Mouse (Mus musculus): ENCODE results near the gene Mms19. TPM values are rescaled to one million over a fixed set of nuclear protein-coding genes. Genes with fewer than 3 reads are reported as not detected.

Gene Mms19
- polyA plus RNA-seq, 1 experiment from 2014 or later, result 28.3 TPM

GRCm38 (mm10) chr19:42016840-42017239 lies 35.9 kb upstream of the Mms19 start:
- no peak for ATAC-seq (ENCODE audit: insufficient number of reproducible peaks, insufficient read depth, low FRiP score, low read depth)
- Histone ChIP-seq H3K27me3 (ENCODE audit: control insufficient read depth, insufficient read depth, low read length) (no peaks in the 10 kb centered on the region), H3K9me3 (ENCODE audit: control insufficient read depth, low read length) (no peaks in the 10 kb centered on the region), H3K4me2 (ENCODE audit: low read length) (no peak overlapping the region), H3K27ac (replicated peaks in 1 of 2; ENCODE audit: control insufficient read depth in 1 of 2, insufficient read depth in 1 of 2, low read depth in 2 of 2, low read length in 2 of 2) (peak overlapping the region; percentile 82 to 88), H3K4me1 (ENCODE audit: control insufficient read depth in 2 of 2, insufficient read depth in 2 of 2, low read length in 2 of 2) (peaks cover 25 to 28% of the 10 kb centered on the region in 2 experiments), H3K4me3 (ENCODE audit: control insufficient read depth in 1 of 2, insufficient read depth in 1 of 2, low read depth in 1 of 2, low read length in 2 of 2) (no peak overlapping the region), H3K36me3 (ENCODE audit: control insufficient read depth, insufficient read depth, low read length) (no peaks in the 10 kb centered on the region), H3K9ac (ENCODE audit: low read length) (no peak overlapping the region)
- WGBS, result 68% methylated on average over 5 of the region's 5 CpGs

- Histone ChIP-seq H3K9me3 (ENCODE audit: control insufficient read depth, low read length) (no peaks in the 10 kb centered on the region), H3K27ac (replicated peaks in 1 of 2; ENCODE audit: control insufficient read depth in 1 of 2, insufficient read depth in 1 of 2, low read depth in 2 of 2, low read length in 2 of 2) (peak overlapping the region; percentile 8 to 88; a peak in 2 of 4 replicates), H3K4me1 (ENCODE audit: control insufficient read depth in 2 of 2, insufficient read depth in 2 of 2, low read length in 2 of 2) (peaks cover 22% of the 10 kb centered on the region in 2 experiments), H3K9ac (ENCODE audit: low read length) (peak overlapping the region; percentile 32; the same call in 1 of the 2 replicates), H3K4me3 (ENCODE audit: control insufficient read depth in 1 of 2, insufficient read depth in 1 of 2, low read depth in 1 of 2, low read length in 2 of 2) (no peak overlapping the region), H3K27me3 (ENCODE audit: control insufficient read depth, insufficient read depth, low read length) (no peaks in the 10 kb centered on the region), H3K36me3 (ENCODE audit: control insufficient read depth, insufficient read depth, low read length) (no peaks in the 10 kb centered on the region), H3K4me2 (ENCODE audit: low read length) (no peak overlapping the region)
- 76% methylated on average over 4 of the region's 4 CpGs for WGBS
- ATAC-seq (ENCODE audit: insufficient number of reproducible peaks, insufficient read depth, low FRiP score, low read depth), result no peak
These were observed 35.3 kb upstream of the Mms19 start for GRCm38 (mm10) chr19:42016251-42016650.

GRCm38 (mm10) chr19:42015001-42015400 lies 34.0 kb upstream of the Mms19 start:
- peaks cover 20 to 22% of the 10 kb centered on the region in 2 experiments for H3K4me1 ChIP-seq (ENCODE audit: control insufficient read depth in 2 of 2, insufficient read depth in 2 of 2, low read length in 2 of 2)

GRCm38 (mm10) chr19:42014231-42014825 lies 33.4 kb upstream of the Mms19 start:
- ATAC-seq (ENCODE audit: insufficient number of reproducible peaks, insufficient read depth, low FRiP score, low read depth), result no peak
- no peaks in the 10 kb centered on the region for H3K9me3 ChIP-seq (ENCODE audit: control insufficient read depth, low read length)
- H3K27me3 ChIP-seq (ENCODE audit: control insufficient read depth, insufficient read depth, low read length), result no peaks in the 10 kb centered on the region
- no peaks in the 10 kb centered on the region for H3K36me3 ChIP-seq (ENCODE audit: control insufficient read depth, insufficient read depth, low read length)
- WGBS, result 89% methylated on average over 3 of the region's 3 CpGs
- H3K4me2 ChIP-seq (ENCODE audit: low read length), result no peak overlapping the region
- H3K4me3 ChIP-seq (ENCODE audit: control insufficient read depth in 1 of 2, insufficient read depth in 1 of 2, low read depth in 1 of 2, low read length in 2 of 2), result no peak overlapping the region
- no peak overlapping the region for H3K9ac ChIP-seq (ENCODE audit: low read length)
- no peak overlapping the region for H3K27ac ChIP-seq (replicated peaks in 1 of 2; ENCODE audit: control insufficient read depth in 1 of 2, insufficient read depth in 1 of 2, low read depth in 2 of 2, low read length in 2 of 2)
- H3K4me1 ChIP-seq (ENCODE audit: control insufficient read depth in 2 of 2, insufficient read depth in 2 of 2, low read length in 2 of 2), result peaks cover 20 to 22% of the 10 kb centered on the region in 2 experiments

More at GRCm38 (mm10) chr19:42015001-42015400, 34.0 kb upstream of the Mms19 start:
- Histone ChIP-seq H3K9me3 (ENCODE audit: control insufficient read depth, low read length) (no peaks in the 10 kb centered on the region), H3K9ac (ENCODE audit: low read length) (no peak overlapping the region), H3K27me3 (ENCODE audit: control insufficient read depth, insufficient read depth, low read length) (no peaks in the 10 kb centered on the region), H3K36me3 (ENCODE audit: control insufficient read depth, insufficient read depth, low read length) (no peaks in the 10 kb centered on the region), H3K4me3 (ENCODE audit: control insufficient read depth in 1 of 2, insufficient read depth in 1 of 2, low read depth in 1 of 2, low read length in 2 of 2) (no peak overlapping the region), H3K4me2 (ENCODE audit: low read length) (no peak overlapping the region), H3K27ac (replicated peaks in 1 of 2; ENCODE audit: control insufficient read depth in 1 of 2, insufficient read depth in 1 of 2, low read depth in 2 of 2, low read length in 2 of 2) (no peak overlapping the region)
- no peak for ATAC-seq (ENCODE audit: insufficient number of reproducible peaks, insufficient read depth, low FRiP score, low read depth)
- 78% methylated on average over 6 of the region's 6 CpGs for WGBS

GRCm38 (mm10) chr19:42011123-42011522 lies 30.2 kb upstream of the Mms19 start:
- Histone ChIP-seq H3K4me1 (ENCODE audit: control insufficient read depth in 2 of 2, insufficient read depth in 2 of 2, low read length in 2 of 2) (peaks cover 18 to 22% of the 10 kb centered on the region in 2 experiments), H3K27ac (replicated peaks in 1 of 2; ENCODE audit: control insufficient read depth in 1 of 2, insufficient read depth in 1 of 2, low read depth in 2 of 2, low read length in 2 of 2) (no peak overlapping the region), H3K4me3 (ENCODE audit: control insufficient read depth in 1 of 2, insufficient read depth in 1 of 2, low read depth in 1 of 2, low read length in 2 of 2) (no peak overlapping the region), H3K36me3 (ENCODE audit: control insufficient read depth, insufficient read depth, low read length) (no peaks in the 10 kb centered on the region), H3K4me2 (ENCODE audit: low read length) (no peak overlapping the region), H3K9me3 (ENCODE audit: control insufficient read depth, low read length) (no peaks in the 10 kb centered on the region), H3K9ac (ENCODE audit: low read length) (no peak overlapping the region), H3K27me3 (ENCODE audit: control insufficient read depth, insufficient read depth, low read length) (no peaks in the 10 kb centered on the region)
- 82% methylated on average over 7 of the region's 7 CpGs for WGBS
- ATAC-seq (ENCODE audit: insufficient number of reproducible peaks, insufficient read depth, low FRiP score, low read depth), result no peak

GRCm38 (mm10) chr19:42010436-42010835 lies 29.5 kb upstream of the Mms19 start:
- Histone ChIP-seq H3K27me3 (ENCODE audit: control insufficient read depth, insufficient read depth, low read length) (no peaks in the 10 kb centered on the region), H3K4me2 (ENCODE audit: low read length) (no peak overlapping the region), H3K4me3 (ENCODE audit: control insufficient read depth in 1 of 2, insufficient read depth in 1 of 2, low read depth in 1 of 2, low read length in 2 of 2) (no peak overlapping the region), H3K4me1 (ENCODE audit: control insufficient read depth in 2 of 2, insufficient read depth in 2 of 2, low read length in 2 of 2) (peaks cover 22 to 28% of the 10 kb centered on the region in 2 experiments), H3K9me3 (ENCODE audit: control insufficient read depth, low read length) (no peaks in the 10 kb centered on the region), H3K9ac (ENCODE audit: low read length) (no peak overlapping the region), H3K36me3 (ENCODE audit: control insufficient read depth, insufficient read depth, low read length) (no peaks in the 10 kb centered on the region), H3K27ac (replicated peaks in 1 of 2; ENCODE audit: control insufficient read depth in 1 of 2, insufficient read depth in 1 of 2, low read depth in 2 of 2, low read length in 2 of 2) (no peak overlapping the region)
- no peak for ATAC-seq (ENCODE audit: insufficient number of reproducible peaks, insufficient read depth, low FRiP score, low read depth)
- WGBS, result 75% methylated on average over 4 of the region's 4 CpGs

- Histone ChIP-seq H3K9me3 (ENCODE audit: control insufficient read depth, low read length) (no peaks in the 10 kb centered on the region), H3K4me2 (ENCODE audit: low read length) (no peak overlapping the region), H3K4me1 (ENCODE audit: control insufficient read depth in 2 of 2, insufficient read depth in 2 of 2, low read length in 2 of 2) (peaks cover 29 to 42% of the 10 kb centered on the region in 2 experiments), H3K36me3 (ENCODE audit: control insufficient read depth, insufficient read depth, low read length) (no peaks in the 10 kb centered on the region), H3K27ac (replicated peaks in 1 of 2; ENCODE audit: control insufficient read depth in 1 of 2, insufficient read depth in 1 of 2, low read depth in 2 of 2, low read length in 2 of 2) (peak overlapping the region; percentile 56 to 64), H3K9ac (ENCODE audit: low read length) (no peak overlapping the region), H3K27me3 (ENCODE audit: control insufficient read depth, insufficient read depth, low read length) (no peaks in the 10 kb centered on the region), H3K4me3 (ENCODE audit: control insufficient read depth in 1 of 2, insufficient read depth in 1 of 2, low read depth in 1 of 2, low read length in 2 of 2) (no peak overlapping the region)
- ATAC-seq (ENCODE audit: insufficient number of reproducible peaks, insufficient read depth, low FRiP score, low read depth), result no peak
- 65% methylated on average over 7 of the region's 7 CpGs for WGBS
These were observed 28.1 kb upstream of the Mms19 start for GRCm38 (mm10) chr19:42009067-42009466.

GRCm38 (mm10) chr19:42008586-42008985 lies 27.6 kb upstream of the Mms19 start:
- Histone ChIP-seq H3K4me1 (ENCODE audit: control insufficient read depth in 2 of 2, insufficient read depth in 2 of 2, low read length in 2 of 2) (peaks cover 29 to 42% of the 10 kb centered on the region in 2 experiments), H3K9me3 (ENCODE audit: control insufficient read depth, low read length) (no peaks in the 10 kb centered on the region), H3K27me3 (ENCODE audit: control insufficient read depth, insufficient read depth, low read length) (no peaks in the 10 kb centered on the region), H3K36me3 (ENCODE audit: control insufficient read depth, insufficient read depth, low read length) (no peaks in the 10 kb centered on the region), H3K27ac (replicated peaks in 1 of 2; ENCODE audit: control insufficient read depth in 1 of 2, insufficient read depth in 1 of 2, low read depth in 2 of 2, low read length in 2 of 2) (peak overlapping the region; percentile 56 to 64), H3K9ac (ENCODE audit: low read length) (no peak overlapping the region), H3K4me2 (ENCODE audit: low read length) (no peak overlapping the region), H3K4me3 (ENCODE audit: control insufficient read depth in 1 of 2, insufficient read depth in 1 of 2, low read depth in 1 of 2, low read length in 2 of 2) (no peak overlapping the region)
- WGBS, result 47% methylated on average over 3 of the region's 3 CpGs
- ATAC-seq (ENCODE audit: insufficient number of reproducible peaks, insufficient read depth, low FRiP score, low read depth), result no peak

Measured in heart, embryonic 14.5 days (tissue).